Mouse (Mus musculus): ENCODE measurements around the gene Col12a1.

The Col12a1 gene

DNA sequence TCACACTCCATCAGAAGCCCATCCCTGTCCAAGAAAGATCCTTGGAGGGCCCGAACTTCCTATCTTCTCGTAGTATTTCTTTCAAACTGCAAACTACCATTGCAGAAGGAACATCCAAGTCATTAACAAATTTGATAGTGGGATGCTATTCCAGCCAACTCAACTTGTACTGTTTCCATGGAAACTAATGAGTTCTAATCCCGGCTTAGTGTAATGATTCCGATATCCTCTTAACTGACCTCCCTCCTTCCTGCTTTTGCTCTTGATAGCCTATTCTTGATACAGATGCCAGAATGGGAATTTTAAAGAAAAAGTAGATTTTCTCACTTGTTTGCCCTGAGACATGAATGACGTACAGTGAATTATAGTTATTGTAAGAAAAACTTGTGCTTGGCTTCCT lies 112.5 kb downstream of the Col12a1 start:
- DNase-seq (ENCODE audit: low read depth, low spot score), result no peak

DNA sequence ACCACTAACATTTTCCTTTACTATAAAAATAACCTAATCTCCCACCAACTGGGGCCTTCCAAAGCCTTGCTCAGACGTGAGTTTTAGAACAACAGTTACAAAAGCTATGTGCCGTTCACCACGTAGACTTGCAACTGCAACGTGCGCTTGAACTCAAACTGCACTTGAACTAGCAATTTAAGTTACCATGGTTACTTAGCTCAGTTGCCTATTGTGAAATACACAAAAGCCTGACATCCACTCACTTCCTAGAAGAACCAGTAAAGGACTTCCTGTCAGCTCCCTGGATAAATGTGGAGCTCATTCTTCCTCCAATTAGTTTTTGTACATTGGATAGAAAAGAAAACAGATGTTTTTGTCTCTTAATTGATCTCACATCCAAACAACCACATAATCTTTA lies 112.9 kb downstream of the Col12a1 start:
- peak; percentile 29 for DNase-seq (ENCODE audit: low read depth, low spot score)

DNA sequence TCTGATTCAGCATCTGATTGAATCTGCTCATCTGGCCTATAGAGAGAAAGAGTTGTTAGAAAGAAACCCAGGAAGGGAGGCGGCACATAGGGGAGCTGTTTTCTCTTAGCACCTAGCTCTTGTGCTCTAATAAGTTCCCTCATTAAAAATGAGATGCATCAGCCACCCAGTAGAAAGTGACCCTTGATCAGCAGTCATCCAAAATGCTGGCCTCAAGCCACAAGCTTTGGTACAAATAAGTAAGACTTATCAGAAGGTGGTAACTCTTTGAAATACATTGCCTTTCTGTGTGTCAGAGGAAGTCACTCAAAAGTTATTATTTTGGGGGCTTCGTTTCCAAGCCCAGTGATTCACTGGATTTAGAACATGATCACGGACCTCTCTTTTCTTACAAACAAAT lies 114.1 kb downstream of the Col12a1 start:
- no peak for DNase-seq (ENCODE audit: low read depth, low spot score)

DNA sequence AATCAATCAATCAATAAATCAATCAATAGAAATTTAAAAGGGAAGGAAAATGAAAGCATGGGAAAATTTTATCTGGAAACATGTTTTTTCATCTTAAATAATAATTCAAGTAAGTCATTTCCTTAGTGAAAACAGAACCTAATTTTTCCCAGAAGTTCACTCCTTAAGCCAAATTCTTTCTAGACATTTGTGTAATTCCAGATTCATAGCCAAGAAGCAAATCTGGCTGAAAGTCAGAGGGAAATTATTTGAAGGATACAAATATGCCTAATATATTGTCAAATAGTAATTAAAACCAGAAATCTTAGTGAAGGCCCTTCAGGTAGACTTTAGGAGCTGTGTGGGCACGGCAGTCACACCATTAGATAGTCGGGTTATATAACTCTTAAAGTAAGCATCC lies 115.2 kb downstream of the Col12a1 start:
- DNase-seq (ENCODE audit: low read depth, low spot score), result no peak

DNA sequence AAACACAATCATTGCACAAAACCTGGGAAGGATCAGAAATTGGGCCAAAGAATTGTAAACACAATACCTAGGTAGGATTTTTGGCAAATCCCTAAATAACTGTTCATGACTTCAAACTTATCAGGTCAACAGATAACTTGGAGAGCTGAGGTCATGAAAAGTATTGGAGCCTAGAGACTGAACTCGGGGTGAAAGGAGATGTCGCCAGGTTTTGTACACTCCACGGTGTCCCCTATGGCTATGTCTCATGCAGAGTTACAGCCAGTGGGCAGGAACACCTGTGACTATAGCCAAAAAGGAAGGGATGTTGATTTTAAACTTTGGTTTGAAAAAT lies 118.4 kb downstream of the Col12a1 start:
- DNase-seq (ENCODE audit: low read depth, low spot score), result no peak

DNA sequence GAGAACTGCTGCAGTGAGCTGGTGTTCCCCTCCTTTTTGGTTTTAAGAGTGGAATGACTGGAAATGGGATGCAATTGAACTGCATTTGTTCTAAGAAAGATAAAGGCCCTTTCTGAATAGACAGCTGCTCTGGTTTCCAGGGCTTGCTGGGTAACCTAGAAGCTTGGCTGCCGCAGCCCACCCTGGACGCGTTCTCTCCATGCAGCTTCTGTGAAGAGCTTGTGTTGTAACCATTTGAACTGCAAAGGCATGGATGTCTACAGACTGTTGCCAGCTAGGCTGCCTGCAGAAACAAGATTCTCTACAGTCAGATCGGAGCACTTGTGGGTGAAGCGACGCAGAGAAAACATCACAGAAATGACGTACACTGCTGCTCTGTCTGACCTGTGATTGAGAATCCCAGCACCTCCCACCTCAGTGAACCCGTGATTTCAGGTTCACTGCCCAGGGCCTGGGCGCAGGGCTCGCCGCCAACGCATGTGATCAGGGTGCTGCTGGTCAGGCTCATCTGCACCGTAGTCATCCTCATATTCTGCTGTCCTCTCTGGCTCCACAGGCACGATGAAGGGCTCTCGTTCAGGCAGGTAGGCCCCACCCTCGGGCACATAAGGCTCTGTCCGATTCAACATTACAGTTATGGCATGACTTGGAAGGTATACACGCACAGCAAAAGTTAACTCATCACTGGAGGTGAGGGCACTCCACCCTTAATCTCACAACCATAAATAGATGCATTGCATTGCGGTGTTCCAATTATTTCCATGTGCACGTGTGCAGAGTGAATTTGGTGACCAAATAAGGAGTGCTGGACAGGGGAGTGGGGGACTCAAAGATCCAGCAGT lies 119.0 kb downstream of the Col12a1 start:
- no peak for DNase-seq (ENCODE audit: low read depth, low spot score)

DNA sequence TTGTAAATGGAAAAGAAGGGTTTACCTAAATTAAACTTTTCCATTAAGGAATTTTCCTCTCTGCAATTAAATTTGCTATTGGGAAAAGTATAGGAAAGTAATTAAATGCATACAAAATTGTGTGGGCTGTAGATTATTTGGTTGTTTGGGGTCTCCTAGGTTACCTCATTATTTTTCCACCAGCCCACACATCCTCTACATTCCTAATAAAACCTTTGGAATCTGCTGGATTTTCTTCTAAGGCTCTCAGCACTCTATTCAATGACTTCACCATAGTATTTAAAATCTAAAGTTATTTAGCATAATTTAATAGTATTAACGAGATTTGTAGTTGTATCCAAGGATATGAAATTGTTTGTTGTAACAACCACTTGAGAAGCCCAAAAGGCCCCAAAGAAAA lies 120.1 kb downstream of the Col12a1 start:
- no peak for DNase-seq (ENCODE audit: low read depth, low spot score)

DNA sequence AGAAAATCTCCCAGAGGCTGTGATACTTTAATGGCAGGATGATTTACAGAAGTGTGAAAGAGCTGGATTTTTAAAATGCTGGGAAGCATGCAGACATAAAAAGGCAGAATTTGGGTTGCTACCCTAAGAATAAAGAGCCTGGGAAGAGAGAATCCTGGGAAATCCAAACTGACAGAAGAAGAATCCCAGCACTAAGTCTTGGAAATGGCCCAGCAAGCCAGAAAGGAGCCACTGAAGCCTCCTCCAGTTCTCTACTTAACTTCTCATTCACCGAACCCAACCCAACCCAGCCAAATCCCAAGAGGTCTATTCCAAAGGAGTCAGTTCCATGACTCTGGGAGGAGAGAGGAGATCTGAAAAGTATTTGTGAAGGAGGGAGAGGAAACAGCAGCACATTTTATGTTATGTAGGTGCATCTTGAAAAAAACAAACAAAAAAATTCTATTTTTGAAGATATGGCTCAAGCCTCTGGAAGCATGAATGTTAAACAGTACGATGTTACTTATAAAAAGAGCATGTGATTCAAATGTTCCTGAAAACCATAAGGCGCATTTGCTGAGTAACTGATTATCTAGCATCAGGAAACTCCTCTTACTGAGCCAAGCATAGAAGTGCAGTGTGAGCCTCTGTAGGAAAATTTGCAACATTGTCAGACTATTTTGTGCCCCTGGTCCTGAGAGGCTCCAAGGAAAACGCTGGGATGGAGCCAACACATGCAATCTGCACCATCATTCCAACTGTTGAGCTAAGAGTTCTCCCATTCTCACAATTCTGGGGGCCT lies 132.0 kb downstream of the Col12a1 start:
- no peak for DNase-seq (ENCODE audit: low read depth, low spot score)

DNA sequence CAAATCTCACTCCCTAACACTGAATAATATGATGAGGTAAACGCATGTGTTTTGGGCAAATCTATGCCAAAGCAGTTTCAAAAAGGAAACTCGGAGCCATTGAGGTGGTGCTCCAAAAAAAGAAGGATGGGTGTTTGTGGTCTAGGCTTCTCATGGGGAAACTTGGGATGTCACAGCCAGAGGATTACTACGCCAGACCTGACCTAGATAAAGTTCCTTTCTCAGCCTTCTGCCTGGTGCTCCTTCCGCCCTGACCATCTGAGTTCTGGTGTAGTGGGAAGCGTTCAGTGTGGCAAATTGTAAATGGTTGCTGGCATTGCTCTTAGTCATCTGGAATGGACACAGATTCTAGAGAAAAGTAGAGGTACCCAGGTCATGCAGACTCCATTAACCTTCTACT lies 151.8 kb downstream of the Col12a1 start:
- no peak for DNase-seq (ENCODE audit: low read depth, low spot score)

DNA sequence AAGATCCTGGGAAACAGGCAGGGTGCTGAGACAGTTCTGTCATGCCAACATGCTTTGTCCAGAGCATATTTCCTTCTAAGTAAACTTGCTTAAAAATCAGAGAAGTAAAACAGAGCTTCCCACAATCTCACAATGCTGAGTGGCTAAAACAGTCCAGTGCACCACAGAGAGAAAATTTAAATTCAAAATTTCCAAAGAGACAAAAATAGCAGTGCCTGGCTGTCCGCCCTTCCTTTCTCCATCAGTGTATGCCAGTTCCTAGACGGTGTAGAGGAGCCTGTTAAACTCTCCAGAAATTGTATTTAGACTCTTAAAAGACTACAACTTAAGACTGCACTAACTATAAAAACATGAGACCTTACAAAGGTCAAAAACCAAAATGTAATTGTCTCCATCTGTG lies 165.3 kb downstream of the Col12a1 start:
- no peak for DNase-seq (ENCODE audit: low read depth, low spot score)
